Mouse (Mus musculus) MN1 (cell line): Measurements from ENCODE around the gene Prkn.

ENCODE experiments used
- DNase-seq: peaks from one replicate; pipeline ENCODE4 v3.0.0-alpha.2; 2016; ENCODE audit warnings: low spot score

Gene Prkn

DNA sequence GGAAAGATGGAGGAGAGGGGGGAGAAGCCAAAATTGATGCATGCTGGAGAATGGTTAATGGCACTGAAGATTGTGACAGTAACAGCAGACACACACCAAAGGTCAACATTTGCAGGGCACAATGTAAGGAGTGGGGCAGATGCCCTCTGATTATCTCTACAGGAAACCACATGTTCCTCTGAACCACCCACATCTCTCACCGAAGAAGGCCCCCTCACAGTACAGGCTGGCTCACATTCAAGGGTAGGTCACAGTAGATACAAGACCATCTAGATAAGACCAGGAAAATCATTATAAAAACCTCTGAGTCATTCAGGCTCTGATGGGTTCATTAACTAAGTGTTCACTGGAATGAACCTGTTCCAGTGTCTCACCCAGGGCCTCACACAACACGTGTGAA, 1005.3 kb downstream of the Prkn start:
- DNase-seq, result no peak

DNA sequence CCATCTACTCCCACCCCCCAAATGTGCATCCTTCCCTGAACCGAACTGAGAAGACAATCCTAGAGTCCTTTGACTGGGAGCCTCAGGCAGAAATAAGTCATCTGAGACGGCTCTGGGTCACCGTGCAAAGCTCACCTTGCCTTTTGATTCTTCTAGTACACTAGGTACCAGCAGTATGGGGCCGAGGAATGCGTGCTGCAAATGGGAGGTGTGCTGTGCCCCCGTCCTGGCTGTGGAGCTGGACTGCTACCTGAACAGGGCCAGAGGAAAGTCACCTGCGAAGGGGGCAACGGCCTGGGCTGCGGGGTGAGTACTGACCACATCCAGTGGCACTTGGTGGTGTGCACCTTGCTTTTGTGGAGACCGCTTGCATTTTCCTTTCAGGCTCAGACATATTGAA, 1014.4 kb downstream of the Prkn start:
- DNase-seq, result no peak

GRCm38 (mm10) chr17:11858772-11859405, 1018.7 kb downstream of the Prkn start:
- no peak for DNase-seq

DNA sequence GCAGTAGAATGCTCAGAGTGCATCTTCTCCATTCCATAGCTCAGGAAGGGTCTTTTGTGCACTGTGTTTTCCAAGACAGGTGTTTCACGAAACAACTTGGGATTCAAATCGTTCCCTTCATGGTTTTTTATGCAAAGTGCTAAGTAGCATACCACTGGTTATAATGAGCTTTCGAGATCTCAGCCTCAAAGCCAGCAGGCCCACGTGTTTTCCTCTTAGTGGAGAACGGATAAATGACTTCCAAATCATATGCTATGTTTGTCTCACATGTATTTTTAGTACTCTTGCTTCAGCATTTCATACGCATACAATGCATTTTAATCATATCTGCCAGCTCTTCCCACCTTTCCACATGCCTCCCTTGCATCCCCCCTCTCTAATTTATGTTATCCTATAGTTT, 1021.0 kb downstream of the Prkn start:
- no peak for DNase-seq

DNA sequence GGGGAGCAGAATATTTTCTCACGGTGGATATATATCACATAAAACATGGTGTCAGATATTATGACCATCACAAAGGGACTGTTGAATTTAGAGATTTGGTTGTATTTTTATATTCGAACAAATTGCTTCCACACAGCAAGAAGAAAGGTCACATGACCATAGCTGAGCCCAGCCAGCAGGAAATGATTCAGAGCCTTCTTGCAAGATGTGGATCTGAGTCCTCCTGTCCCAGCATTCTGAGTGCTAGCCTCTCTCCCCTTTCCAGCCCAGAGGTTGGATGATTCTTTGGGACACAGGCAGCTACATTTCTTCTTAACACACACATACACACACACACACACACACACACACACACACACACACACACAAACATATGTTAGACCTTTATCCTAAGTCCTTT, 1022.2 kb downstream of the Prkn start:
- no peak for DNase-seq

DNA sequence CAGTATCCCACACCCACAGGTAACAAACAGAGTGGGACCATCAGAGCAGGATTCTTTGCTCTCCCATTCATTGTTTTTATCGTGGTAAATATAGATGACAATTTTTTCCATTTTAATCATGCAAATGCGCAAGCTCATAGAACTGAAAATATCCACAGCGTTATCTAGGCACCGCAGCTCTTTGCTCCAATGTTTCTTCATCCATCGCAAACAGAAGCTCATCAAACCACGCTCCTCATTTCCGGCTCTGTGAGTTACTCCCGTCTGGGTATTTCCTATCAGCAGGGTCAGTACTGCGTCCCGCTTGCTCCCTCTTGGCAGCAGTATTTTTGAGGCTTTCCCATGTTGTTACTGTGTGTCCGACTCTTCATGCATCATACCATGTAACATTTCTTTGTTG, 1022.8 kb downstream of the Prkn start:
- no peak for DNase-seq

GRCm38 (mm10) chr17:11866231-11866630, 1026.0 kb downstream of the Prkn start:
- no peak for DNase-seq

- DNase-seq, result no peak
Measured at GRCm38 (mm10) chr17:11867334-11868095, 1027.3 kb downstream of the Prkn start.

- no peak for DNase-seq
Measured at GRCm38 (mm10) chr17:11870546-11870945, 1030.4 kb downstream of the Prkn start.

- DNase-seq, result no peak
Measured at GRCm38 (mm10) chr17:11876240-11876639, 1036.1 kb downstream of the Prkn start.

GRCm38 (mm10) chr17:11881110-11881820, 1041.1 kb downstream of the Prkn start:
- no peak for DNase-seq

DNA sequence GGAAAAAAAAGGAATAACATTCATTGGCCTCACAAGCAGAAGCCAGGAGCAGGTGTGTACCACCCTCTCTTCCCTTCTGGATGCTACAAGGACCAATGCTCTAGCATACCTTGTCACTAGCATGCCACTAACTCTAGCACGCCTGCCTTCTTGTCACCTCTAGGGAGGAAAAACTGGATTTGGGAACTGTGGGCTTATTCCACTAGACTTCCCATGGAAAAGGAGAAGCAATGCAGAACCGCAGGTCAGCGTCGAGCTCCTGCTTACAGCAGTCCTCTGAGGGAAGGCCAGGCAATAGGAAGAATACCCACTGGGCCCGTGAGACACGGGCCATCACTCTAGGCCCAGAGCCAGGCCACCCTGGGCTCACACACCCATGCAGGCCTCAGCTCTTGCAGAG, 1045.4 kb downstream of the Prkn start:
- DNase-seq, result no peak

DNA sequence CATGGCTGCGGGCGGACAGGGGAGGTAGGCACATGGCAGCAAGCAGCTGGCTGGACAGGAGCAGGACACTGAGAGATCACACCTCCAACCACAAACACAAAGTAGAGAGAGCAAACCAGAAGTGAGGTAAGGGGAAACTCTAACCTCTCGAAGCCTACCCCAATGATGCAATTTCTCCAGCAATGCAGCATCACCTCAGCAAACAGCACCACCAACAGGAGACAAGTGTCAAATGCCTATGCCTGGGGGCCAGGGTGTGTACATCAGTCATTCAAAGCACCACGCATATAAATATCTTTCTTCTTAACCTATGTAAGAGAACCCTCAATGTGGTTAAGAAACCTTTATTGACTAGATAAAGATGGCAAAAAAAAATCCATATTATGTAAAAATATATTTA, 1046.8 kb downstream of the Prkn start:
- DNase-seq, result no peak

DNA sequence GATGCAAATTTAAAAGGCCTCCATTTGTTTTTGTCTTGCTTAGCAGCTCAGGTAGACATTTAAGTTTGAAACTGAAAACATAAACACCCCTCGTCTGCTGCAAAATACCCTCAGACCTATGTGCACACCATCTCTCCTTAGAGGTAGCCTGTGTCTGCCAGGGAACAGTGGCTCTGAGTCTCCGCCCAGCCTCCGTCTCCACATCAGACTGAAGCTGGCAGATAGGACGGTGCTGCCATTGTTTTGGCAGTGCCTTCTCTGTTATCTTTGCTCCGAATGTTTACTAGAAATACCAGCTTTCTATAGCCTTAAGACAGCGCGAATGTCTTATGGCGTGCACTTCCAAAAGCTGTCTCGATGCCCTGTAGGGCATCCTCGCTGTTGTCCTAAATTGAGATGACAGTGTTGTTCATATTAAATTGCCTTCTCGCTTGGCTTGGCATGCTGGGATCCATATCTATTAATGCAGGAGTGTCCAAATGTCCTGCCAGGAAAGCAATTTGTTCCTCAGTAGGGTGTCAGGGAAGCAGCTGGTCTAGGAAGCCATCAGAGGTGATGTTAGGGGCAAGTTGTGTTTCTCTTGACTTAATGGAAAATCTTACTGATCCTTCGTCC, 1047.5 kb downstream of the Prkn start:
- DNase-seq, result no peak

- DNase-seq, result no peak
Measured at GRCm38 (mm10) chr17:11888806-11889205, 1048.6 kb downstream of the Prkn start.

DNA sequence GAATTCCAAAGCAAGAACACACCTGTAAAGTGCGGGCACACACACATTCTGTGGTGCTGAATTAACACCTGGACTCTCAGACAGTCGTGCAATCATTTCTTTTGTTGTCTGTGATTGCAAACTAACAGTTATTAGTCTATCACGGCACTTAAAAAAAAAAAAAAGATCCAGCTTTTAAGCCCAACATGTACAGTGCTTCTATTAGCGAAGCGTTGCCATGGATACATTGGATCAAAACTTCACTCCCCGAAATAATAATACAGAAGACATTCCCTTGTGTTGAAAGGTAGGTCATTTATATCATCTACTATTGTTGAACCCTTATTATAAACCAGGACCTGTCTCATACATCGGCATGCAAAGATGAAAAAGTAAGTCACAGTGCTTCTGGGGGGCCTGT, 1060.1 kb downstream of the Prkn start:
- no peak for DNase-seq

DNA sequence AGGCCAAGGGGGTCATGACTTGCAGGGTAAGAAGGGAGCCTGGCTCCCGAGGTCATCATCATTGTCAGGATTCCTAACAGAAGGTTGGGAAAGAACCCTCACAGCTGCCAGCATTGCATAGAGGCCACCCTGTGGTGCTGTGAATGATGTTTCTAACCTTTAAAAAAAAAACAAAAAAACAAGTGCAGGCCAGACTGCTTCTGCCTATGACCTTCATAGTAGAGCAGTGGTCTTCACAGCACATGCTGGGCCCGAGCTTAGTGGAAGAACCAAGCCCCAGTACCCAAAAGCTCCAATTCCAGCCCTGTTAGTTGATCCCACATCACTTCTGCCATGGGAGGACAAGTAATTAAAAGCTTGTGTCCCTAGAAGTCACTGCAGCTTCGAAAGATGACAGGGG, 1061.5 kb downstream of the Prkn start:
- DNase-seq, result no peak

DNA sequence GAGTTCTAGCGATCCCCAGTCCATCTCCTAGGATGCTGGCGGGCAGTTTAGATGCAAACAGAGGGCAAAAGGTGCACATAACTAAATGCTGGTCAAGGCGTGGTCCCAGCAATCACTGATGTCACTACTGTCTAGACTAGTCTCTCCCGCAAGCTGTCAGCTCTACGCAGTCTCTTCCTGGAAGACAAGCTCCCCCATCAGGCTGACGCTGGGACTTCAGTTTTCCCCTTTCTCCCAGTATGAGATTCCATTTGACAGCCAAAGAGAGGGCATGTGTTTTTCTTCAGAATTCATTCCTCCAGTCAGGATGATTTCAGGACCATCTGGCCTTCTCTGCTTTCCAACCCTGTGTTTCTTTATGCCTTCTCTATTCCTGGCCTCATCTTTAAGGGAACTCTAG, 1062.8 kb downstream of the Prkn start:
- DNase-seq, result no peak

DNA sequence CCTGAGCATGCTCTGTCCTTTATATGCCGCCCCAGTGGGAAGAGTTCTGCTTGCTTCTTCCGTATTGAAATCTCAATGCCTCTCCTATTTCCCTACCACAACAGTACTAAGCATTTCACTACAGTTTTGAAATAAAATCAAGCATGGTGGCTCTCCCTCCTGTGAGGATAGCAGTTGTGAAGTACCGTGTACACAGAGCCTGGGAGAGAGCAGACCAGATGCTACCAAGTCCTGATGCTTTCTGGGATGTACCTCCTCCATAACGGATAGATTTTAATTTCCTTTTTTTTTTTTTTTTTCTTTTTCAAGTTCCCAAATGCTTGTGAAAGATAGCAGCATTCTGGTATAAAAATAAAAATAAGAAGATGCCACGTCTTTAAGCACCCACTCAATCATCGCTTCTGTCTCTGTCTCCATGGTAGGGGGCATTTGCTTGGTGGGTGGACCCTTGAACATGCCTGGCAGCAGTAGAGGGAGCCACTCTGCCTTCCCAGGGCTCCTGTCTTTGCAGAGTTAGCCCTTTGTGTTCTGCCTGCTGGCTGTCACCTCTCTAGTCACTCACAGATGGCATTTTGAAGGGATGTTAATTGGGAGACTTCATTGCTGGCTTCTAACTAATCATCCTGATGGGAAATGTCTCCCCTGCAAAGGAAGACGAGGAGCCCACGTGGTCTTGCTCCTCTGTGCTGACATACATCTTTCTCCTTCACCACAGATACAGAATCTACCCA, 1070.6 kb downstream of the Prkn start:
- no peak for DNase-seq

DNA sequence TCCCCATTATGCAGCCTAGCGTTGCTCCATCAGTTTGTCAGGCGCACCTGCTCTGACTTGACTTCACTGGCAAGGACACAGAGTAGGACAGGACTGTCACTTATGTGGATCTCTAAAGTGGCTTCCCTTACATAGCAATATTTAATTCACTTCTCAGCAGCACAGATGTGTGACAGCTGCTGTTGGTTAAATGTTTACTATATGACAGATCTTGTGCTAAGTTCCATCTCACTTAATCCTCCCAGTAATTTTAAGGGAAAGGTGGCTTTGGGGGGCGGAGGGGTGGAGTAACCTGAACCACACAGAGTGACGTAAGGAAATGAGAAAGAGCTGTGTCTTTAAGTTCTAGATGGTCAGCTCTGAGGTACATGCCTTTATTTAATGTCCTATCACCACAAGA, 1072.0 kb downstream of the Prkn start:
- DNase-seq, result no peak

- DNase-seq, result no peak
Measured at GRCm38 (mm10) chr17:11912872-11913365, 1072.7 kb downstream of the Prkn start.

DNA sequence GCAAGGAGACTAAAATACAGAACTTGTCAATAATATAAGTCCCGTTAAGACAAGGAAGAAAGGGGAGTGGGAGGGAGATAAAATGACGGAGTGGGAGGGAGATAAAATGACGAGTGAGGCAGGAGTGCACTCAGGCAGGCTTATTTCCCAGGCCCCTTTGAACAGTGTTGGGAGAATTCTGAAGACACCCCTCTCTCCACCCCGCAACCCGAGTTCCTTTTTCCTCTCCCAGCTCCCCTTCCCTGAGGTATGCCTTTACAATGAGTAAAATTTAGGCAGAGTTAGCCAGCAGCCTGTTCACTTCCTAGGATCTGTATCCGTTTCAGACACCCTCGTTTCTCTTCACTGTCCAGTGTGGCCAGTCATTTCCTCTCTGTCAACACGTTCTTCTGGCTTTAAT, 1073.4 kb downstream of the Prkn start:
- DNase-seq, result no peak
